Mouse (Mus musculus): ENCODE results near the gene Rassf8.

Gene Rassf8

DNA sequence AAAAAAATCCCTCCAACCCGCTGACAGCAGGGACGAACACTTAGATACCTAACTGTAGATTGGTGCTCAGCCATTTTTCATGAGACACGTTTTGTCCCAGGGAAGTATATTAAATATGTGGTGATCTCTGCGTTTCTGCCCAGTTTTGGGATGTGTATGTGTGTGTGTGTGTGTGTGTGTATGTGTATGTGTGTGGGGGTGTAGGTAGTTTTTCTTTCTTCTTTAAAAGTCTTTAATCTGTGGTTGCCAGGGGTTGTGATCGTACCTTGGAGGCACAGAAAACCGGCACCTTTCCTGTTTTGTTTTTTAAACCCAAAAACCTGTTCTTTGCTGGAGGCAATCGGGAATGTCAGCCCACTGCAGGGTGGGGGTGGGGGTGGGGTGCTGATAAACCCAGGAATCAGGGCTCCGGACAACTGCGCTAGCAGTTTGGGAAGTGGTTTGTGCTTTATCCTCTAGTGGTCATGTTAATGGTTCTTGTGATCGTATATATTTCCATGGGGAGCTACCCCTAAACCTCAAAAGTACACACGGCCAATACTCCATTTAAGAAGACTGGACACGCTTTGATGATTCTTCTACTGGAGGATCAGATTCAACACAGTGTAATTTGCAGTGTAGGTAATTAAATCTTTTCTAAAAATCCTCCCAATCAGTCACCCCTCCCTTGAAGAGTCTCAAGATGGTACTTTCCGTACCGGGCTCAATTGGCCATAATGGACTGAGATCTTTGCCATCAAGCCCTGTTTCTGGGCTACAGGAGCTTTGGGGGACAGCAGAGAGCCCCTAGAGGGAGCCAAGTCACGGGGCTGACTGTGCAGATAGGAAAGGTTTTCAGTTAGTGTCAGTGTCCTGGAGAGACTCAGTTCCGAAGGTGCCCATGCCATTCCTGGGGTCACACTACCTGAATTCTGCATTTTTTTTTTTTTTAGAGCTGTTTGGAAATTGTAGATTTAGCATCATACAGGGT, 1.4 kb downstream of the Rassf8 start:
- DNase-seq: no peak

DNA sequence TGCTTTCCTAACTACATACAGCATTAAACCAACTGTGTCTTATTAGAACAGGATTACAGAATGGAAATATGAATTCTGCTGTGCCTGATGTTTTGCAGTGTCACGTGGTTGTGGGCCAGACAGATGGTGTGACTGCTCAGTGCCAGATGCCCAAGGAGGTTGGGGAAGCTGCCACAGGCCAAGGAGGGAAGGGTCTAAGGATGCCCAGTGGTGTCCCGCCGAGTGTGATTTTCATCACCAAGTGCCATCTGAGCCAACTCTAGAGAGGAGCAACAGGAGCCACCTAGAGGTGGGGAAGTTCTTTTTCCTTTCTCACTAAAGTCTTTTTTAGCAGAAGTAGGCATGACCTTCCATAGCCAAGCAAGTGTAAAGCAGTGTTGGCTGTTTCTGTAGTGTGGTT, 3.8 kb downstream of the Rassf8 start:
- DNase-seq: no peak

DNA sequence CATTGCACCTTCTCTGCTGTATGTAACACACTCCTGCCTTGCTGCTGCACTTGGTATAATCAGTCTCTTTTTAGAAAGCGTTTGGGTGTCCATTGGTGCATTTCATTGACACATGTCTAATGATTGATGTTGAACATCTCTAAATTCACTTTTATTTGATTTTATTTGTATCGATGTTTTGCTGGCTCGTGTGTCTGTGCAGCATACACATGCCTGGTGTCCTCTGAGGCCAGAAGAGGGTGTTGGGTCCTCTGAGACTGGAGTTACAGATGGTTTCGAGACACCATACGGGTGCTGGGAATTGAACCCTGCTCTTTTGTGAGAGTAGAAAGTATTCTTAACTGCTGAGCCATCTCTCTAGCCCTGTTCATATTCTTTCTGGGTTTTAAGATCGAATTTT, 6.7 kb downstream of the Rassf8 start:
- no peak for DNase-seq

DNA sequence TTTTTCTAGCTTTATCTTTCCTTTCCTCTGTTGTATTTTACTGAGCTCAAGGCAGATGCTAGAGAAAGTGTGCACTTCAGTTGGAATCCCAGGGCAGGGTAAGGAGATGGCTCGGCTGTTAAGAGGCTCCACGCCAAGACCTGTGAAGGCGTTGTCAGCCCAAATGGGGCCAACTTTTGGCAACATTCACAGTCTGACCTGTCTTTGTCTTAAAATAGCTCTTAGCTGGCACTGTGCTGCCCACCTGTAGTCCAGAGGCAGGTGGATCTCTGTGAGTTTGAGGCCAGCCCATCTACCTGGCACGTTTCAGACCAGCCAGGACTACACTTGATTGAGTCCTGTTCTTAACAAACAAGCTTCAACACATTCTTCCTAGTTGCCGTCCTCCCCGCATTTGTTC, 7.9 kb downstream of the Rassf8 start:
- no peak for DNase-seq

DNA sequence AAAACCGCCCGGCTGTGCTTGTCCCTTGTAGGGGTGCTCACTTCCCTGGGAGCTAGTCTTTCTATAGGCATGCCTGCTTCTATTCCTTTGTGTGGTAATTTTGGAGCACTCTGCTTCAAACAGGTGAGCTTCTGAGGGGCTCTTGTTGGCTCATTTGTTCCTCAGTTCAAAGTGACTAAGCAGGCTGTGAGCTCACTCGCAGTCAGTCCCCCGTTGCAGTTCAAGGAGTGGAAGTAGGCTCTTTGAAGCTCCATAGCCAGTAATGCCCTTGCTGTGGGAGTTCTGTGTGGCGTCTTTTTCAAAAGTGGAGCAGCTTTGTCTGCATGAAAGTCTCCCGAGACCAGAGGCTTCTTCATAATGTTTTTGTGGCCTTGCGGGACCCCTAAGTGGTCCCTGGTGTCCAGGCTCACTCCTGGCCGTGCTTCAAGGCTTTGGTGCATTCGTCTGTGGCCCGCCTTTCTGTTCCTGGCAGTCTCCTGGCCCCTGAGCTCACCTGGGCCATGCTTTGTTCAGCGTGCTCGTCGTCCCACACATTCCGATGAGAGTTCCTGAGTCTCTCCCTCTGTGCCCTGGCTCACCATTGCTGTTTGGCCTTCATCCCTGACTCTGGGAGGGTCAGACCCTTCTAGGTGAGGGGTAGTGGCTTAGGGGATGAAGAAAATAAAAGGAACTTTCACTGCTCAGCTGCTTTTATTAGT, 9.5 kb downstream of the Rassf8 start:
- DNase-seq: peak in 1 of 2 experiments; percentile 28

DNA sequence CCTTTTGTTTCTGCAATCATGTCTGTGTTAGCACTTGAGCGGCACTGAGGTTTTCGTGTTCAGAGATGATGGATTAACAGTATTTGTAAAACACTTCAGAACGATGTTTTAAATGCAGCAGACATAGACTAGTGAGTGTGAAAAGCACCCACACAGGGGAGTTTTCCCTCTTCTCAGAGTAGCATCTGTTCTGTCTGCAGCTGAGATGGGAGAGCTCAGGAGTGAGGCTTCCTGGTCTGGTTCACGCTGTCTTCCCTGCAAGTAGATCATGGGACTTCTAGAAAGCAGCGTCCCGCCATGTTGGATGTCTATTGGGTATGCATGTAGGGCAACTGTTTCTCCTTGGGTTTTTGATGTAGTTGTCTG, 10.1 kb downstream of the Rassf8 start:
- DNase-seq: peak in 1 of 2 experiments; percentile 13

DNA sequence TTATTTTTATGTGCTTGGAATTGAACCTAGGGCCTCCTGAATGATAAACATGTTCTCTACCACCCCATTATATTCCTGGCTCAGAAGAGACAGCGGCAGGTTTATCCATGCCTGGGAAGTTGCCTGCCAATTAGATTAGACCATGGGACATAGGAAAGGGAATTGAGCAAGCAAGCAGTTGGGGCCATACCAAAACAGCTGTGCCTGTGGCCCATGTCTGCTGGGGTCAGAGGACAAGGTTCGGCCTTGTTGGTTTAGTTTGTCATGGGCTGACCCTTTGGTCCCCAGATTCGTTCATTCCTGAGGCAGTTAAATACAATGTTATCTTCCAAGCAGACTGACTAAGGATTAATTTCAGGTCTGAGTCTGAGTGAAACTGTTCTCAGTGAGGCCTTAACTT, 10.8 kb downstream of the Rassf8 start:
- DNase-seq: peak; percentile 29 to 57

DNA sequence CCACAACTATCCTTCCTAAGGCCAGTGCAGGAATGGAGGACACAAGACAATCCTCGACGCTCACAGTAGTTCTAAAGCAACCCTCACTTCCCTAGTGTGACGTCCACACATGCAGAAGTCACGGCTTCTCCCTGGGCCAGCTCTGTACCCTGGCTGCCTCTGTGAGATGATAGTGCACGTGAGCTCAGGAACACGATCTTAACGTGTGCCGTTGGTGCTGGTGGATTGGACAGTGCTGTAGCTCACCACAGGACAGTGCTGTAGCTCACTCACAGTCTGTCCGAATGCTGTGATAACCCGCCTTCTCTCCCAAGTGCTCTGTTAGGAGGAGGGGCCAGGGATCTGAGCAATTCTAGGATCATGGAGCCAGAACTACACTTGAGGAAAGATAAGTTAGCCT, 12.1 kb downstream of the Rassf8 start:
- DNase-seq: peak in 1 of 2 experiments; percentile 32

DNA sequence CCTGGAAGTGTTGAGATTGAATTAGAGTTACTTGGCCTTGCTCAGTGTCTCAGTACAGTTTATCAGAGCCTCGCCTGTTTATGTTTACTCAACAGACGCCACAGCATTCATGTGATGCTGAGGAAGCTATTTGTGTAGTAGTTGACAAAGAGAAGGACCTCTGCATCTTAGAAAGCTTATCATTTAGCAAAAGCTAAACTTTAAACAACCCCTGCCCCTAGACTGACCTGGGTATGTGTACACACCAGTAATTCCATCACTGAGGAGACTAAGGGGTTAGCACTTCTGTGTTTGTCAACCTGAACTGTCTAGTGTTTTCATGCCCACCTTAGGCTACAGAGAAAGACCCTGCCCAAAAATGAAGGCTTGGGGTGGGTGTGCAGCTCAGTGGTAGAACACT, 12.9 kb downstream of the Rassf8 start:
- peak in 1 of 2 experiments; percentile 4 for DNase-seq

DNA sequence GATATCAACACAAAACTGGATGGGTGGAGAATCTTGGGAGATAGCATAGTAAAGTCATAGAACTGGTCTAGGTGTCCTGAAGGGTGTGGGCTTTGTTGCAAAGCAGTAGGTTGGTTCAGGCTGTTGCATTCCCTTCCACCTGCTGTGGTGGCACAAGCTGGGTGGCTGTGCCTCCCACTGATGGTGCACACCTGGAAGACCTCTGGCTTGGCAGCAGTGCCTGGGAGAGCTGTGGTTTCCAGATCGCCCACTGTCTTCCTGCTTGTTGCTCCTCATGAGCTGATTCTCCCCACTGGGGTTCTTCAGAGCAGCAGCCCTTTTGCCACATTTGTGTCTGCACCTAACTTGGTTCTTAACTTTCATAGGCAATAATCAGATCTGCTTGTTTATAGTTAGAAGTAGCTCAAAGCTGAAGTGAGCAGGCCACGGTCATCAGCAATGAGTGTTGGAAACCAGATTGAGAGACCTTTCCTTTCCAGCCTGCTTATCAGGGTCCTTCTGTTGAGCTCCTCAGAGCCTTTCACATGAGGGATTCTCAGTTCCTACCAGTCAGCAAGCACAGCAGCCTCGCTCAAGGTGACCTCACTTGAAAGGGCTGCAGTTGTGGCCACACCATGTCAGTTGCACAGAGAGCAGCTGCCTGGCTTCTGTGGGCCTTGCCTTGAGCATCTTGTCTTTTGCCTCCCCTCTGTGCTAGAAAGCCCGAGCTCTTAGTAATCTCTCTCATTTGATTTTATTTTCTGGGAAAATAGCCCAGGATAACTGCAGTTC, 13.9 kb downstream of the Rassf8 start:
- DNase-seq: peak in 1 of 2 experiments; percentile 40

DNA sequence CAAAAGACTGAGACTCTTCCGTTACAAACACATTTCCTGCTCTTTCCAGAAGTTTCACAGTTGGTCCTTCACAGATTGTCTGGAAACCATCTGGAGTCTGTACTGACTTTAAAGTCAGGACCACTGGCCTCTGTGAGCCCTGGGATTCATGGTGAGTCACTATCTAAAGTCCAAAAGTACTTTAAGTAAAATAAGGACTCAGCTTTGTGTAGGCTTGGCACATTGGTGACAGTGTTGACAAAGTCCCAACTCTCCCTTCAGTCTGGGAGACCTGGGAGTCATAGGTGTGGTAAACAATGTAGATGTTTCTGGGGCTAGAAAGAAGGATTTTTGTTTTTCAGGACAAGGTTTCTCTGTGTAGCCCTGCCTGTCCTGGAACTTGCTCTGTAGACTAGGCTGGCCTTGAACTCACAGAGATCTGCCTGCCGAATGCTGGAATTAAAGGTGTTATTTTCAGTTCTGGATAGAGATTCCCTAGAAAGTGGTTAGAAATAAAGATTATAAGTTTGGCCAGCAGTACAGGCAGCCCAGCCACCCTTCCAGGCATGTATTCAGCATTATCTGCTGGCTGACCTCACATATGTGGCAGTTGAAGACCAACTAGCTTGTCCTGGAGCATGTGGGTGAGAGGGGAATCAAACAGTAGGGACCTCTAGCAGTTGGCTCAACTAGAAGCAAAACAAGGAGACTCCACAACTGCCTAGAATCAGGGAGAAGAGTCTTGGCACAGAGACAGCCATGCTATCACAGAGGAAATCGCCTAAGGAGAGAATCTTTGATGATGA, 14.8 kb downstream of the Rassf8 start:
- DNase-seq: no peak

DNA sequence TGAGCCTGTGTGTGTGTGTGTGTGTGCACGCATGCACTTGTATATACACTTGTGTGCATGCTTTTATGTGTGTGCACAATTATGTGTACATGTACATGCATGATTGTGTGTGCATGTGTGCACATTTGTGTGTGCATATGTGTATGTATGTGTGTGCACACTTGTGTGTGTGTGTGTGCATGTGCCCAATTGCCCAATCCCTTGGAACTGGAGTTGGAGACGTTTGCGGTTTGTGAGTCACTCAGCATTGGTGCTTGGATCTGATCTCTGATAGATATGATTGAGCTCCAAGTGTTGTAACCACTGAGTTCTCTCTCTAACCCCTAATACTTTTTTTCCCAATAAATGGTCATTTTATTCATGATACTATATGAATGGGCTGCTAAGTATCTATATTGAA, 15.5 kb downstream of the Rassf8 start:
- no peak for DNase-seq

DNA sequence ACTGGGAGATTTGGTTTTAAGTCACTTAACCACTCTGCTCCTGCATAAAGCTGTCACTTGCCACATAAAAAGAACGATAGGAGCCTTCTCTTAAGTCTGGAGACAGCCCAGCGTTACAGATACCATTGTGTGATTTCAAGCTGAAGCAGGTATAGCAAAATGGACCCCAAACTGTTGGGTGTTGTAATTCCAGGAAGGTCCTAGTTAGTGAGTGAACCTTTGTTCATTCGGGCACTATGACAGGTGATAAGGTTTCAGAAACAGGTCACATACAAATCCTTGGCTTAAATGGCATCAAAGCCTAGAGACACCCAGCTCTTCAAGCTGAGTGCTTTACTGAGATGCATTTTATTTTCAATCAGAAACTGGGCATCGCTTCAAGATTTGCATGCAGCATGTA, 16.5 kb downstream of the Rassf8 start:
- no peak for DNase-seq

DNA sequence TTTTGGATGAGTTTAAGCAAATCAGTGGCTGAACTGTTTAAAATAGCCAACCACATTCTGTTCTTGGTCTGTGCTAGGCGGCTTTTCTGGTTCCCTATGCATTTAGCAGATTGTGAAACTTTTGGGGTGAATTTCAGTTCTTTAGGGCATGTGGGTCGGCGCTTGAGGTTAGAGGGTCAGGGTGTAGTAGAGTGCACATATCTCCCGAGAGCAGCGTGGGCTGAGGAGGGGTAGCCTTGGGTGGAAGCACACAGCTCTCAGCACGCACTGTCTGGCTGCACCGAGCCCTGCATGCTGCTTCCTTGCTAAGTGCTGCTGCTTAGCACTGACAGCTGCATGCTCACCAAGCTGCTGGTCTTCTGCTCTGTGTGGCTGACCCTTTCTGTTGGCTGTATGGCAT, 18.5 kb downstream of the Rassf8 start:
- no peak for DNase-seq

DNA sequence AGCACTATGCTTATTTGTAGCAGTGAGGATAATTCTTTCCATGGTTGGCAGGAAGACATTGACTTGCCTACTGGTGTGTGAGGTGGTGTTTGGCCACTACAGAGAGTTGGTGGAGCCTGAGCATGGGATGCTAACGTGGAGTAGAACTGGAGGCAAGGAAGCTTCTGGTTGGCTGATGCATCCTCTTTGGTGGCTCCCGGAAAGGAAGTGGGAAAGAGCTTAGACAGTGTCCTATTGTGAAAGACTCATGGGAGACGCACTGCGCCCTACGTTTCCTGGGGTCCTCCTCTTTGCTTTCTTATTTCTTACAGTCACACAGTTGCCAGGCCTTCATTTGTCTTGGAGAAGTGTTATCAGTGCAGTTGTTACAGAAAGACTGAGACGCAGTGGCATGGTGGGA, 20.4 kb downstream of the Rassf8 start:
- no peak for DNase-seq

DNA sequence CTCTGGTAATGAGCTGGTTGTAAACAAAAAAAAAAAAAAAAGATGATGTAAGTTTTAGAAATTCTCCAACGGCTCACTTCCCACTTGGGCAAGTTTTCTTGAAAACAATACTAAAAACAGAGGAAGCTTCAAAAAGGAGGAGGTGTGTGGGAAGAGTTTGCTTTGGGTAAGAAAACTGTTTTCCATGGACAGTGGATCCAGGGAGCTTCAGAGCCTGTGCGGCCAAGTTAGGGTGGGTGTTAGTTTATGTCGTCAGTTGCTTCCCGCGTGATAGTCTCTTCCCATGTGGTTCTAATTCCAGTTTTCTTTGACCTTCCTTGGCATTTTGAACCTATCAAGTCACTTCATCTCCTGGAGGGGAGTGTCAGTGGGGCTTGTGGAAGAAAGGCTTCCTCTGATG, 21.1 kb downstream of the Rassf8 start:
- DNase-seq: no peak

DNA sequence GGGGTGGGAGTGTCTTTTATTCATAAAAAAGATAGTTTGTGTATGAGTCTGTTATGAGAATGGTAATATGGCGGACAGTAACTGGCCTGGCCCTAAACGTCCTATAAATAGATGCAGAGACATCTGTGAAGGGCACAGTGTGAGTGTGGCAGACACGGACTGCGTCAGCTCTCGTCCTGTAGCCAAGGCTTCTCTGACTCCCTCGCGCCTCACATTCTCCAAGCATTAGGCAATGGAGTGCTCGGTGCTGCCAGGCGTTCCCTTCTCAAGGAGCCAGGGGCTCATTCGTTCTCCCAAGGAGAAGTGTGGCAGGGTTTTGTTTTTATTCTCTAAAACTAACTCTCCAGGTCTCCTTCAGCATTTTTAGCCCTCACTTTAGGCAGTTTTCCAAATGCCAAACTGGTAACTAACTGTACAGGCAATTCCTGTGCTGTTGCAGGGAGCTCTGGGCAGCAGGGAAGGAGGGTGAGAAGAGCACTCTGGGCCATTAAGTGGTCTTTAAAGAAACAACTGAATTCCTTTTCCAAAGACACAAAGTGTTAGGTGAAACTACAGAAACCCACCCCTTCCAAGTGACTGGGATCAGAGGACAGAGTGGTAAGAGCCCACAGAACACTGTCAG, 22.2 kb downstream of the Rassf8 start:
- peak; percentile 39 to 71 for DNase-seq

DNA sequence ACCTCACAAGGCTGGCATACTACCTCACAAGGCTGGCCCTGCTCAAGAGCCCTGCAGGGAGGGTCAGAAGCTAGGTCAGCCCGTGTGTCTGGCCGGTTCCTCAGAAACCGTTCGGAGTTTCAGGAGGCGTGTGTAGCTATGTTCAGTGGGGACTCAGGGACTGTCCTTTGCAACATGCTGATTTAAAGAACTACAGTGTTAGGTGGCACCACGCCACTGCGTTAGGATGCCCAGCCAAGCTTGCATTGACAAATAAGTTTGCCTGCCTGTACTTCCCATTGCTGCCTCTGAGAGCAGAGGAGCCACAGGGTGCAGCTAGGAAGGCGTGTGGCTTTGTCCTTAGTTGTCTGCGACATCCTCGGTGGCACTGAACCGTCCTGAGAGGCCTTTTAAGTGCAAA, 23.3 kb downstream of the Rassf8 start:
- DNase-seq: no peak

DNA sequence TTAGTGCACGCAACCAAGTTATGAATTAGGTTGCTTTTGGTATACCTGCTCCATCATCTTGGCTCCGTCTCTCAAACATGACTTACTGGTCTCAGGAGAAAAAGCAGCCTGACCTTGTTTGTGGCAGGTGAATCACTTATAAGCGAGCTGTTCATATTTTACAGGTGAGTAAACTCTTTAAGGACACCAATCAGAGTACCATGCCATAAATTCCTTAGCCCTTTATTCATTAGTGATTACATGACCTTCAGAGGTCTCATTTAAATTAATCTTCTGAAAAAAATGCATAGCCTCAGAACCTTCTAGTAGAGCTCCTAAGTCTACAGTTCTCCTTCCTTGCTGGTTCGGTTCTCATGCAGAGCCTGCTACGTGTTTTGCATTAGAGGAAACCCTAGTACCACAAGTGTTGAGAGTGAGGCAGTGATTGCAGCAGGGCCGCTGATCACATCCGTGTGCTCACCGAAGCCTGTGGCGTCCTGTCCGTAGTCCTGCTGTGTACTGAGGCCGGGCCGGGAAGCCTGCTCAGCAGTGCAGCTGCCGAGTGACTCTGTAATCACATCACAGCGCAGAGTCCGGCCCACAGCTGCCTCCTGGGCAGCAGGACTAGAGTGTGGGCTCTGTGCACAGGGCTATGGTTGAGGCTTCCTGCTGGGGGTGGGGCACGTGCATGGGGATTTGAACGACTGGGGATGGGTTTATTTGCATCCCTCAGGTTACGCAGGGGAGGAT, 23.9 kb downstream of the Rassf8 start:
- DNase-seq: no peak

DNA sequence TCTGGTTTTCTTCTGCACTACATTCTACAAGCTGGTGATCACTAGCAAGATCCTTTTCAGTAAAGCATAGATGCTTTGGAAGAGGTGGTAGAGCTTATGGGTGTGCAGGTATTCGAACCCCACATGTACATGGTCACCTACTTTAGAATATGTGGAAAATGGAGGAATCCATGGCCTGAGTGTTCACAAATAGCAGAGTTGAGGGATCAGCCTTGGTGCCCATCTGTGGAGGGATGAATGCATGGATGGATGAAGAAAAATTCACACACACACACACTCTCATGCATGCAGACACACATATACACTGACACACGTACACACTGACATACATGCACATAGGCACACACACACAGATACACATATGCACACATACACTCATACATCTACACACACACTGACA, 27.9 kb downstream of the Rassf8 start:
- DNase-seq: no peak

DNA sequence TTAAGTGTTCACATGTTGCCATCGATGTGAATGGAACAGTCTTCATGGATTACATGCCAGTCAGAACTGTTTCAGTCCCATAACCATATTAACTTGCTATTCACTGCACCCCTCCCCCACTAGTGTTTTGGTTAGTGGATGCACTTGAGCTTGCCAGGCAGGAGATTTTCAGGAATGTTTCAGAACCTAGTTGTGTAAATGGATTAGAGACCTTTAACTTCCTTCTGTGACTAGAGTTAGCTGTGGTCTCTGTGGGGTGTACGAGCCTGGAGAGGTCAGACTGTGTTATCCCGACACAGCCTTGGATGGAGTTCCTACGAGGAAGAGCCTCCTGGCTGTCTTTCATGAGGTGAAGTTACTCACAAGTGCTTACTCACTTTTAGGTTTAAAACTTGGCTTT, 29.7 kb downstream of the Rassf8 start:
- DNase-seq: no peak
